Mouse (Mus musculus) testis, postnatal 10 days (tissue): ENCODE measurements around the gene Cx3cr1.
A peak's percentile ranks its signal among the peaks of the same experiment; 100 is the strongest.

Experiments
- DNase-seq: peaks from one replicate; pipeline ENCODE4 v3.0.0; 2021; ENCODE audit warnings: low spot score

The Cx3cr1 gene

GRCm38 (mm10) chr9:119973869-119974520 lies 95.7 kb downstream of the Cx3cr1 start:
- peak; percentile 69 for DNase-seq

- DNase-seq = peak; percentile 40
Measured at GRCm38 (mm10) chr9:119973281-119973680, 96.4 kb downstream of the Cx3cr1 start.

GRCm38 (mm10) chr9:119972582-119972981 lies 97.1 kb downstream of the Cx3cr1 start:
- DNase-seq = peak; percentile 45

- DNase-seq = no peak
Measured at GRCm38 (mm10) chr9:119972166-119972565, 97.5 kb downstream of the Cx3cr1 start.

GRCm38 (mm10) chr9:119970763-119971656 lies 98.7 kb downstream of the Cx3cr1 start:
- DNase-seq = no peak

GRCm38 (mm10) chr9:119970221-119970620 lies 99.5 kb downstream of the Cx3cr1 start:
- peak; percentile 88 for DNase-seq

GRCm38 (mm10) chr9:119969811-119970210 lies 99.9 kb downstream of the Cx3cr1 start:
- no peak for DNase-seq

- no peak for DNase-seq
Measured at GRCm38 (mm10) chr9:119966221-119966910, 103.3 kb downstream of the Cx3cr1 start.

- no peak for DNase-seq
Measured at GRCm38 (mm10) chr9:119965186-119965585, 104.5 kb downstream of the Cx3cr1 start.

- DNase-seq = no peak
Measured at GRCm38 (mm10) chr9:119964206-119964605, 105.5 kb downstream of the Cx3cr1 start.

GRCm38 (mm10) chr9:119962987-119963667 lies 106.6 kb downstream of the Cx3cr1 start:
- DNase-seq = peak; percentile 85

- DNase-seq = no peak
Measured at GRCm38 (mm10) chr9:119962216-119962615, 107.5 kb downstream of the Cx3cr1 start.

- DNase-seq = no peak
Measured at GRCm38 (mm10) chr9:119958835-119959234, 110.8 kb downstream of the Cx3cr1 start.

- DNase-seq = no peak
Measured at GRCm38 (mm10) chr9:119951388-119951787, 118.3 kb downstream of the Cx3cr1 start.

- DNase-seq = no peak
Measured at GRCm38 (mm10) chr9:119950434-119950833, 119.2 kb downstream of the Cx3cr1 start.

GRCm38 (mm10) chr9:119948804-119949203 lies 120.9 kb downstream of the Cx3cr1 start:
- DNase-seq = no peak

- DNase-seq = peak; percentile 71
Measured at GRCm38 (mm10) chr9:119945173-119945900, 124.3 kb downstream of the Cx3cr1 start.

- no peak for DNase-seq
Measured at GRCm38 (mm10) chr9:119943326-119943725, 126.4 kb downstream of the Cx3cr1 start.

- DNase-seq = no peak
Measured at GRCm38 (mm10) chr9:119941861-119942260, 127.8 kb downstream of the Cx3cr1 start.

- DNase-seq = no peak
Measured at GRCm38 (mm10) chr9:119941407-119941806, 128.3 kb downstream of the Cx3cr1 start.

GRCm38 (mm10) chr9:119939646-119940045 lies 130.0 kb downstream of the Cx3cr1 start:
- no peak for DNase-seq
